Mouse (Mus musculus) ES-CJ7 (cell line): Measurements from ENCODE around the gene Smo.
"Not testable (repeated sequence)": the region's sequence is repeated elsewhere in the genome, so short reads cannot be mapped to it uniquely, and the experiment has no call there.

Experiments
- DNase-seq: peaks from one replicate; pipeline ENCODE4 v3.0.0; 2011; ENCODE audit warnings: low read depth, low spot score

Smo gene

DNA sequence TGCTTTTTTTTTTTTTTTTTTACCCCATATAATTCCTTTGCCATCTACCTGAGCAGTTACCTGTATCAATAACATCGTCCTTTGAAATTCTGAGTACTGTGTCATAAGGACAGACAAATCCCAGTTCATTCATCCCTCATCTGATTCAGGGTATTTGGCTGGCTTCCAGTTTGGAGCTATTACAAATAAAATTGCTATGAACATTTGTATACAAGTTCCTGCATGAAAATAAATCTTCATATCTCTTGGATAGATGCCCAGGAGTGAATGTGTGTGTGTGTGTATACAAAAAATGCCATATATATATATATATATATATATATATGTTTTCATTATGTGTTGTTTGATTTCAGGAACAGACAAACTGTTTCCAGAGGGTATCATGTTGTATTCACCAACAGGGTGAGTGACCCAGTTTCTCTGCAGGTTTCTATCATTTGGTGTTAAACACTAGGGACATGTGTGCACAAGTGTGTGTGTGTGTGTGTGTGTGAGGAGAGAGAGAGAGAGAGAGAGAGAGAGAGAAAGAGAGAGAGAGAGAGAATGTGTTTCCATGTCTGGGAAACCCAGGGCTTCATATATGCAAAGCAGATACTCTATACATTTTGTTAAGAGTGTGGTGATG is 8.6 kb upstream of the Smo start:
- DNase-seq, result no peak

DNA sequence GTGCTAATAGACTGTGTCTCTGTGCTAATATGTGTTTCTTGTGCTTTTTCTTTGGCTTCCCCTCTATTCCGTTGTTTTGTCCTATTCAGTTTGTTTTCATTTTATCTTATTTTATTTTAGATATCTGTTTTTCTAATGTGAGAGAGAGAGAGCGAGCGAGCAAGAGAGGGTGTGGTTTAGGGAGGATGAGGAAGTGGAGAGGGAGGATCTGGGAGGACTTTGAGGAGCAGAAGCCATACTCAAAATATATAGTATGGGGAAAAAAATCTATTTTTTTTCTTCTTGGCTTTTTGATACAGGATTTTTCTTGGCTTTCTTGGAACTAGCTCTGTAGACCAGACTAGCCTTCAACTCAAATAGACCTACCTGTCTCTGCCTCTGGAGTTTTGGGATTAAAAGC is 7.3 kb upstream of the Smo start:
- DNase-seq, result no peak

DNA sequence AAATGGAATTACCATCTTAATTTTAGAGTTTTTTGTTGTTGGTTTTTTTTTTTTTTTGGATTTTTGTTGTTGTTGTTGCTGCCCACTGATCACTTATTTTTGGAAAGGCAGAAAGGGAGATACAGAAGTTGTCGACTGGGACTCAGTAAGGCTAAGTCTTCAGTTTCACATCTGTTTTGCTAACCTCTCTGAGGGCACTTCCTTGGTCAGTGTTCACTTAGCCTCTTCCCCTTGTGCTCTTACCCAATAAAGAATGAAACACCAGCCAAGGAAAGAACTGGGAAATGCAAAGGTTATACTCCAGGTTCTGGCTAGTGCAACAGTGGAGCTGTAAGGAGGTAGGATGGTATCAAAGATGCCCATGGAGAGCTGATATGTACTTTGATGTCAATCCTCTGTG is 5.8 kb upstream of the Smo start:
- no peak for DNase-seq

DNA sequence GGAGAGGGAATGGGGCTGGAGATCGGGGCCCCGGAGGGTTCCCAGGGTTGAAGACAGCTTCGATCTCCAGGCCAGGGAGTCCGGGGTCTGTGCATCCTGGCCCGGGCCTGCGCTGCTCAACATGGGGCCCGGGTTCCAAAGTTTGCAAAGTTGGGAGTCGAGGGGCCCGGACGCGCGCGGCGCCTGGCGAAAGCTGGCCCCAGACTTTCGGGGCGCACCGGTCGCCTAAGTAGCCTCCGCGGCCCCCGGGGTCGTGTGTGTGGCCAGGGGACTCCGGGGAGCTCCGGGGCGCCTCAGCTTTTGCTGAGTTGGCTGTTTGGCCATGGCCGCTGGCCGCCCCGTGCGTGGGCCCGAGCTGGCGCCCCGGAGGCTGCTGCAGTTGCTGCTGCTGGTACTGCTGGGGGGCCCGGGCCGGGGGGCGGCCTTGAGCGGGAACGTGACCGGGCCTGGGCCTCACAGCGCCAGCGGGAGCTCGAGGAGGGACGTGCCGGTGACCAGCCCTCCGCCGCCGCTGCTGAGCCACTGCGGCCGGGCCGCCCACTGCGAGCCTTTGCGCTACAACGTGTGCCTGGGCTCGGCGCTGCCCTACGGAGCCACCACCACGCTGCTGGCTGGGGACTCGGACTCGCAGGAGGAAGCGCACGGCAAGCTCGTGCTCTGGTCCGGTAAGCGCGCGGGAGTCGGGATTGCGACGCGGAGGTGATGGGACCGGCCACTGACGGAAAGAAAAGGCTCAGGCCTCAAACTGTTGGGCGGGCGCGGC is 567 bp downstream of the Smo start:
- peak; percentile 48 for DNase-seq

DNA sequence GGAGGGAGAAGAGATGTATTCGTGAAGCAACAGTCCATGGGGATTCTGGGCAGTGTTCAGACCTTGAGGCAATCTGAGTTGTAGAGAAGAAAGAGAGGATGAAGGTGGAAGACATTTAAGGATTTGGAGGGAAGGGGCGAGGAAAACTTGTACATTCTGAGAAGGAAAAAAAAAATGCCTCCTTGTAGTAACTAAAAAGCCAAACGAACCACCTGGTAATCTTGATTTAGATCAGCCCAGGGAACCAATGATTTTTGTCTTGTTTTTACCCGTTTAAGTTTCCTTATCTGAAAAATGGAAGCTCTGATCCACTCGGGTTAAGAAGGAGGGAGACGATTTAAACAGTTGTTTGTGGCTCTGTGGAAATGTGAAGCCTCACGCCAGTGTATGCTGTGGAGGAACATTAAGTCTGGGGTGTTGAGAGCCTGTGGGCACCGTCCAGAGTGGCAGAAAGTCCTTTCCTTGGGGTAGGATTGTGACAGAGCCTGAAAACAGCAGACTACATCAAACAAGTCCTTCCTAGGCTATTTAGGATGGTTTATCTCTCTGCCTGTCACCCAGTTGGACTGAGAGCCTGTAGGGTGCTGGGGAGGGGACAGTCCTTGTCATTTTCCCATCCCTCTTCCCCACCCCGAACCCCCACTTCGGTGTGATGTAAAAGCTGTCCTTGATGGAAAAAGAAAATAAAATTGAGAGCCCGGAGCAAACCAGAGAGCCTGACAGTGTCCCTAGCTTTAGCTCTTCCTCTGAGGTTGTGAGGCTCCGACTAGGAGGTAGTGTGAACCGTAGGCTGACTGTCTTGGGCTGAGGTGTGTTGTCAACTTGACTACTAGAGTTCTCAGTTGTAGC is 1.5 kb downstream of the Smo start:
- DNase-seq, result no peak

DNA sequence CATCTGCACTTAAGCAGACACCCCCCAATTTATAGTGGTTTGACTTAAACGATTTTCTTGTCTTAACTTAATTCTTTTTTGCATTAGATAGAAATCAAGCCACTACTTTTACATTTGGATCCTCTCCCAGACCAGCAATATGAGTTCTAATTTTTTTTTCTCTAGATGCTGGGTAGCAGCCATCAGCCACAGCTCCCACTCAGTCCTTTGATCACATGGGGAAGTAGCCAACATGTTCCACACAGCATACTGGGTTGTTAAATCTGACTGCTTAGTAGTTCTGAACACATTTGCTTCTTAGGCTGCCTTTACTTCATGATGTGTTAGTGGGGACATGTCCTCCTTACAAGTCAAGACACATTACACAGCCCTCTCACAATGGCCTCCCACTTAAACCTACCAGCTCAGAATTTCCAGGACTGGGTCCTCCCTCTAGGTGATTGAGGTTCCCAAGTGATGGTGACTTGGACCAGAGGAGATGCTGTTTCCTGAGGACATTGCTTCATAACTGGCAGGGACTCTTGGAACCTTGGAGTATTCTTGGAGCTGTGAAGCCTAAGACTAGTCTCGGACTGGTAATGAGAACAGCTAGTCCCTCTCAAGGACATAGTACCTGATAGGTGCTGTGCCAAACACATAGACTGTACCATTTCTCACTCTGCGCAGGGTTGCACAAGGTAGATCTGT is 16.3 kb downstream of the Smo start:
- DNase-seq, result no peak

DNA sequence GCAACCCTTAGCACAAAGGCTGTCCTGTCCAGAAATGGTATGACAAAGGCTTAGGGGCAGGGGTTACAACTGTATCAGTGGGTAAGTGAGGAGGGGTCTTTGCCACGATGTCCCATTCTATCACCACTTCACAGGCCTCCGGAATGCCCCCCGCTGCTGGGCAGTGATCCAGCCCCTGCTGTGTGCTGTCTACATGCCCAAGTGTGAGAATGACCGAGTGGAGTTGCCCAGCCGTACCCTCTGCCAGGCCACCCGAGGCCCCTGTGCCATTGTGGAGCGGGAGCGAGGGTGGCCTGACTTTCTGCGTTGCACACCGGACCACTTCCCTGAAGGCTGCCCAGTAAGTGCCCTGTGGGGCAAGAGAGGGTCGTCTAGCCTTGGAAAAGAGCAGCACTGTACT is 18.0 kb downstream of the Smo start:
- no peak for DNase-seq

DNA sequence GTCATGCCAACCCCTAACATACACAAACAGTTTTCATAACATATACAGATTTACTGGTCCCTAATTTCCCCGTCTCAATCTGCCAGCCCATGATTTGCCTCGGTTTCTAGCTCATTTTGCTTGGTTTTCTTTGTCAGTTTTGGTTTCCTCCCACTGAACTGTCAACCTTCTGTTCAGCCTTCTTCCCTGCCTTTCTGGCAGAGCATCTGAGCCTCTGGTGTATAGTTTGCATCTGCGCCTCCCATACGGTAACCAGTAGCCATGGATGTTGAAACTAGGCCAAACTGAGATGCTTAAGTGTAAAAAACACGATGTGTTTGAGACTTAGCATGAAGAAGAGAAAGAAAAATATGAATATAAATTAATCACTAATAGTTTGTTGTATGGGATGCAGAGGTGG is 20.7 kb downstream of the Smo start:
- DNase-seq, result no peak

DNA sequence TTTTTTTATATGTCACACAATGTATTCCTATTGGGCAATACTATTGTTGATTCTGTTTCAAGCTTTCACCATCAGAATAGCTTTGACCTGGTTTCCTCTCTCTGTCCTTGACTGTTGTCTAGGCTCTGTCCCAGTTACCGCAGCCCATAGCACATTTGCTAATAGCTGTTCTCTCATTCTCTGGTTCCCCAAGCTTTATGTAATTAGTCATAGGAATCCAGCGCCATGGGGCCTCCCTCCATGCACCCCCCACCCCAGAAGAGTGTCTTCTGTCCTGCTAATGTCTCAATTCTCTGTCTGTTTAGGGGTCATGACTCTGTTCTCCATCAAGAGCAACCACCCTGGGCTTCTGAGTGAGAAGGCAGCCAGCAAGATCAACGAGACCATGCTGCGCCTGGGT is 21.2 kb downstream of the Smo start:
- no peak for DNase-seq

DNA sequence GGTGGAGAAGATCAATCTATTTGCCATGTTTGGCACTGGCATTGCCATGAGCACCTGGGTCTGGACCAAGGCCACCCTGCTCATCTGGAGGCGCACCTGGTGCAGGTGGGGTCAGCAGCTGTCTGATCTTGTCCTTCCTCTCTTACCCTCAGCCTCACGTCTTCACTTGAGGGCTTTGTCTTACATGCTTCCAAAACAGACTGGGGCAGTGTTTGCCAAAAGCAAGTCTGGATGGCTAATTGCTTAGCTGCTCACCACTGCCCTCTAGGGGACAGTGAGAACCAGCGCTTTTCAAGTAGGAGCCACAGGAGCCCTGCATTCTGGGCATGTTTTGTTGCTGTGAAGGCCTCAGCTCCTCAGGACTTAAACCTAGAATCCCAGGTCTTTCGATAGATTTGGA is 23.1 kb downstream of the Smo start:
- peak; percentile 93 for DNase-seq

DNA sequence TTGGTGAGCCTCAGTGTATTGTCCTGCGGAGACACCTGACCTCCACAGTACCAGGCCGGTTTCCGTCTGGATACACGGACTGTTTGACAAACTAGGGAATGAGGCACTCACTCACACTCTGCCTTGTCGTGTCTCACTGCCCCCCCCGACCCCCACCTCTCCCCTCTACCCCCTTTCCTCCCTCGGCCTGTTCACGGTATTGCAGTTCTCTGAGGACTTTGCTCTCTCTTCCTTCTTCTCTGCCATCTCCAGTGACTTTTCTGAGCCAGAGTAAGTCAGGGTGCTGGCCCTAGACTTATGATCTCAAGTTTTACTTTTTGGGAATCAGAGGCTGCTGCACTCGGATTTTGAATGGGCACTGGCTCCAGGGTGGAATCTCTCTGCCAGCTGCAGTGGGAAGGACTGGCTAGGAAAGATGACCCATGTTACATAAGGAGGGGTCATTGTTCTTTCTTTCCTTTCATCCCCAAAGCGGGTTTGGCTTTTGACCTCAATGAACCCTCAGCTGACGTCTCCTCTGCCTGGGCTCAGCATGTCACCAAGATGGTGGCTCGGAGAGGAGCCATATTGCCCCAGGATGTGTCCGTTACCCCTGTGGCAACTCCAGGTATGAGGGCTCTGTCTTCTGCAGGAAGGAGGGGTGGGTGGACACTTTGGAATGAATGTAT is 23.8 kb downstream of the Smo start:
- no peak for DNase-seq

DNA sequence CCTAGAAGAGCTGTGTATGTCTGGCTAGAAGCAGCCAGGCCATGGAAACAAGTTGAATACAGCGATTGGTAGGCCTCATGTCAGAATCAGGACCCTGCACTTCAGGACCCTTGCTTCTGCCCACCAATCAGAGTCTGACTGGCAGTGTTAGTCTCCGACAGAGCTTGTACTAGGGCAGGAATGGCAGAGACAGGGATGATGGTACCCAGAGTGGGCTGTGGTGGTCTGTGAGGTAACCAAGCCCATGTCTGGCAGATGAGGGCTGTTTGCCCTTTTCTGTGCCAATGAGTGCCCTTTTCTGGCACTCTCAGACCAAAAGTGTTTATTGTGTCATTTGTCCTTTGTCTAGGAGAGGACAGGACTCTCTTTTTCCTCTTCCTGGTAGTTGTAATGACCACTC is 25.1 kb downstream of the Smo start:
- not testable (repeated sequence) for DNase-seq

DNA sequence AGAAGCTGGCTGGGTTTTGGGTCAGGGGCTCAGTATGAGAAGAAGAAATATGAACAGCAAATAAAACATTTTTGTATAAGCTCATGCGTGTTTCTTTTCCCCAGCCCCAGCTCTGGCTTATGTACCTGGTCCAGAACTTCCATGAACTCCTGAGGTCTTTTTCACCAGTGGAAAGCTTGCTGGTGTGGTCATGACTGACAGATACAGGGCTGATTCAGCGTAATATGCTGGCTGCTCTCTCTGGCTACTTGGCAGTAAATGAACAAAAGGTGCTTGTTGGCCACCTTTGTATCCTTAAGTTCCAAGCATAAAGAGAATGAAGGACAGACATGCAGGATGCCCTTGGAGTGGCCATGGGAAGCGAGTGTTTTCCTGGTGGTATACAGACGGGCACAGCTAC is 26.0 kb downstream of the Smo start:
- DNase-seq, result no peak

DNA sequence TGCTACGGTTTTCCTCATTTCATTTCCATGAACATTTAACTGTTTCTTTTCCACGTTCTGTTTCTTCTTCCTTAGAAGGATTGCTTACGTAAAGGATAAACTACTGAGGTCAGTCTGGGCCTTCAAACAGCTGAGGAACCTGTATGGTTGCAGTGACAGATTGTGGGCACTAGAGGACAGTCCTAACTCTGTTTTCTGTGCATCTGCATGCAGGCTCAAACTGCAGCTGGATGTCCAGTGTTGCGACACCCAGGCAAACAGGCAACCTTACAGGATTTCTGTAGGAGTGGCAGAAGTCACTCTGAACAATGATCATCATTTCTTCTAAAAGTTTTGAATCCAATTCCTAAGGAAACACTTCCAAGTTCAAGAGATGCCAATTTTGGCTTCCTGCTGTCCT is 27.2 kb downstream of the Smo start:
- peak; percentile 67 for DNase-seq

DNA sequence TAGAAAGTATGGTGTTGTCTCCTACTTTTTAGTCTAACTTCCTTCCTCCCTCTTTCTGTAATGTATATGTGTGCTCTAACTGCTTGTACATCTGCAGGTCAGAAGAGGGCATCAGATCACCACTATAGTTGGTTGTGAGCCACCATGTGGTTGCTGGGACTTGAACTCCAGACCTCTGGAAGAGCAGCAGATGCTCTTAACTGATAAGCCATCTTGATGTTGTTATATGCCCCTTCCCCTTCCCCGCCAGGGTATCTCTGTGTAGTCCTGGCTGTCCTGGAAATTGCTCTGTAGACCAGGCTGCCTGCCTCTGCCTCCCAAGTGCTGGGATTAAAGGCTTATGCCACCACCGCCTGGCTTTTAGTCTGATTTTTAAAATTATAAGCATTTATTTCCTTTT is 31.6 kb downstream of the Smo start:
- peak; percentile 74 for DNase-seq

DNA sequence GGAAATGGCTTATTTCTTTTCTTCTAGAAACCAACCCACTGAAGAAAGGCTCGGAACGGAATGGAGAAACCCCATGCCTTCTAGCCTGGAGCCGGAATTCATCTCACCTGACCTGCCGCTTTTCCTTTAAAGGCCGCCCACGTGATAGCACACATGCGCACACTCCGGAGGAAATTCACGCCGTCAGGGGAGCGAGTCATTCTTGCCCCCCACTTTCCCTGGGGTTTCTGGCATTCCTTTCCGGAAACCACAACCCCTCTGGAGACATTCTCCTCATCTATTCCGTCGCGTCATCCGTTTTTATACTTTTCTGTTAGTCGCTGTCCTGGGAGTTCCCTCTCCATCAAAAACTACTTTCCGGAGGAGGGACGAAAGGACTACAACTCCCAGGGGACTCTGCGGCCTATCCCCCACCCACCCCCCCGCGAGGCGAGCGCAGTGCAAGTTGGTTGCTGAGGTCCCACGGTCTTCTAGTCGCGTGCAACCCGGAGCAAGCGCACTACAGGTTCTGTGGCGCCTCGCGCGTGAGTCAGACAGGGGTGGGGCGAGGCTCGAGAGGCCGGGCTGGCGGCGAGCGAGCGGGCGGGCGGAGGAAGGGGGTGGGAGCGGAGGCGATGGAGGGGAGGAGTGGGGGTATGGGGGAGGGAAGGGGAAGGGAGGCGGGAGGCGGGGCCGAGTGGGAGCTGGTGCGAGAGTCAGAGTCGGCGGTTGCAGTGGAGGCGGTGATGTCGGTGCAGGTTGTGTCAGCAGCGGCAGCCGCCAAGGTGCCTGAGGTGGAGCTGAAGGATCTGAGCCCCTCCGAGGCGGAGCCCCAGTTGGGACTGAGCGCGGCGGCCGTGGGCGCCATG is 32.7 kb downstream of the Smo start, which contains the start of gene Ahcyl2:
Gene Ahcyl2, plus strand, starts transcription at position 199 of the 848 bp plus-strand sequence.
- DNase-seq, result peak; percentile 98

DNA sequence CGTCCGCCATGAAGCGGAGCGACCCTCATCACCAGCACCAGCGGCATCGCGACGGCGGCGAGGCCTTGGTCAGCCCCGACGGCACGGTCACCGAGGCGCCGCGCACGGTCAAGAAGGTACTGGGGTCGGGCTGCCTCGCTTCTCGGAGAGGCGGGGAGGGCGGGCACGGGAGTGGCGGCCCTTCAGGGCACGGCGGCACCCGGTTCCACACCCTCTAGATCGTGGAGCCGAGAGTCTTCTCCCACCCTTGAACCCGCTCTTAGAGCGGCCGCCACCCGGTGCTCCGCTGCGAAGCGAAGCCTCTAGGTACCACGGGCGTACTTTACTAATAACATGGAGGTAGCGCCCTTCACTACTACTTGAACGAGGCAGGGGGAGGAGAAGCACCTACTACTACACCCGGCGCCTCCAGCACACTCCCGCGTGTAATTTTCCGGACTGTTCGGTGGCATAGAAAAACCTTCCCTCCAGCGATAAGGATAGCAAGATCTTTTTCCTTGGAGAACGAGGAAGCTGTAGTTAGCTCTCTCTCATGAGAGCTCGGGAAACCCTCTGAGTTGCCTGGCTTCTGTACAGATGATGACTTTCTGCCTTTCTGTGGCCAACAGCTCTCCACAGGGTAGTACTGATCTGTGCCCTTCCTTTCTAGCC is 33.6 kb downstream of the Smo start:
- peak; percentile 36 for DNase-seq

DNA sequence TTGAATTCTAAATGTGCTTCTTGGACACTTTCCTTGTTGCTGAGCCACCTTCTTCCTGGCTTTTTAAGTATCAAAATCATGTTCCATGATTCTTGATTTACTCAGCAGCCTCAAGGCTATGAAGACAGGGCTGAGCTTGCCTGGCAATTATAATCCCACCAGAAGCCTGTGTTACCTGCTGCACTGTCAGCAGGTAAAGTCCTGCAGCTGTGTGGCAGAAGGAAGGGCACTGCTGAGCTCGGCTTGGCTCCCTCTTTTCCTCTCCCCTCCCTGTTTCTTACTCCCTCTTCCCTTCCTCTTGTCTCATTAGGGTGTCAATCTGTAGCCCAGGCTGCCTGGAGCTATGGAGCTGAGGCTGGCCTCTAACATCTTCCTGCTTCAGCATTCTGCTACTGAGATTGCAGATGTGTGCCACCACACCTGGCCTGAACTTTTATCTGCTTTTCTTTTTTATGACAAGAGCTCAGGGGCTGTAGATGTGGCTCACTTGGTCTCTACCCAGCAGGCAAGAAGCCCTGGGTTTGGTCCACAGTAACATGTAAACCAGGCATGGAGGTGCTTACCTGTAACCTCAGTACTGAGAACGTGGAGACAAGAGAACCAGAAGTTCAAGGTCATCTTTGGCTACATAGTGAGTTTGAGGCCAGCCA is 35.5 kb downstream of the Smo start:
- no peak for DNase-seq

DNA sequence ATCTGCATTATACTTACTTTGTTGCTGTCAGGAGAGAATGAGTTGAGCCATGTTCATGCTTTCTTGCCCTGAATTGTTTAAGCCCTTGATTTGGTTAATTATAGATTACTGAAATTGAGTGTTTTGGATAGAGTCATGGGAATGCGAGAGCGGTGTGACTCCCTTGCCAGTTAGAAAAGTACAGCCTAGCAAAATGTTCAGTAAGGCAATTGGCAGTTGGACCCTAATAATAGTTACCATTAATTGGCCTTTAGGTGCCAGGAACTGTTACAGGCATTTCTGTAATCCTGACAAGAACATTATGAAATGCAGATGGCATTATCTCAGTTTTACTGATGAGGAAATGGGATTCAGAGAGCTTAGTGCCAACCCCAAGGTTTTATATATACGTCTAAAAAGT is 36.9 kb downstream of the Smo start:
- DNase-seq, result no peak
